Mouse (Mus musculus): ENCODE data around the gene Soat1. TPM values are rescaled to one million over a fixed set of nuclear protein-coding genes. Genes with fewer than 3 reads are reported as not detected.

Soat1 gene
- polyA plus RNA-seq, 1 experiment from 2014 or later: 25.7 TPM

DNA sequence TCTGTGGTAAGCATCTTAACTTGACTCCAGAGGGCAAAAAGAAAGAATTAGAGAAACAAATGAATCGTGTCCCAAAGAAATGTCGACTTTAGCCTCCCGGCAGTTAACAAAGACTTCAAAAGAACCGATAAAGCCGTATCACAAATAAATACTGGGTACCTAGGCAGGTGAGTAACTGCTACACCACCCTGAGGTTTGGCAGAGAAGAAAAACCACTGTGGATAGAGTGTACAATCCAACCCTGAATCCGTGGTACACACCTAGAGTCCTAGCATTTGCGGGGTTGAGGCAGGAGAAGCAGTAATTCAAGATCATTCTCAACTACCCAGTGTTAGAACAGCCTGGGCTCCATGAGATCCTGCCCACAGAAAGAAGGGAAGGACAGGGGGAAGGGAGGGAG, 2.2 kb downstream of the Soat1 start:
- Histone ChIP-seq H3K9ac (ENCODE audit: low read depth, low read length) (no peak overlapping the region), H3K9me3 (ENCODE audit: control insufficient read depth, low read length) (no peaks in the 10 kb centered on the region; the same call in 1 of the 2 replicates), H3K4me2 (replicated peaks; ENCODE audit: low read depth, low read length) (no peak overlapping the region), H3K27me3 (ENCODE audit: control insufficient read depth, insufficient read depth, low read length) (no peaks in the 10 kb centered on the region), H3K4me3 (ENCODE audit: low read depth, low read length) (no peak overlapping the region), H3K36me3 (ENCODE audit: control insufficient read depth, insufficient read depth, low read length) (no peaks in the 10 kb centered on the region), H3K4me1 (replicated peaks; ENCODE audit: control insufficient read depth, insufficient read depth, low read length) (no peaks in the 10 kb centered on the region; the same call in 1 of the 2 replicates), H3K27ac (ENCODE audit: low read depth, low read length) (no peak overlapping the region)
- DNase-seq (ENCODE audit: low spot score) (no peak), ATAC-seq (ENCODE audit: low FRiP score) (no peak)
- 91% methylated on average over 7 of the region's 7 CpGs for WGBS

DNA sequence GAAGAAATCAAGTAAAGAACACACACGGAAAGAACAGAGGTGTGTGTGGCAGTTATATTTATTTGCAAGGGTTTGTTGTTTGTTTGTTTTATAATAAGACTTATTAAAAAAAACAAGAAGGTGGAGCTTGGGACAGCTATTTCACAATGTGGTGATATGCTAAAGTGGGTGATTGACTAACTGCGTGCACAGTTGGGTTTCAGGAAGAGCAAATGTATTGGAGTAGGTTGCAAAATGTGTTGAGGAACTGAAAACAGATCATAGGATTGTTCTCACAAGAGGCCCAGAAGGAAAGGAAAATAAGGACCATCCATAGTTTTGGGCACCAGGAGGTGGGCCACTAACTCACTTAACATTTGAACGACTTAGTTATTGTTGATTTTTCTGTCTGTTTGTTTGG, 3.1 kb downstream of the Soat1 start:
- Histone ChIP-seq H3K36me3 (ENCODE audit: control insufficient read depth, insufficient read depth, low read length) (peaks cover 5% of the 10 kb centered on the region; the same call in 1 of the 2 replicates), H3K27me3 (ENCODE audit: control insufficient read depth, insufficient read depth, low read length) (no peaks in the 10 kb centered on the region), H3K27ac (ENCODE audit: low read depth, low read length) (no peak overlapping the region), H3K9ac (ENCODE audit: low read depth, low read length) (no peak overlapping the region), H3K4me3 (ENCODE audit: low read depth, low read length) (no peak overlapping the region), H3K4me2 (replicated peaks; ENCODE audit: low read depth, low read length) (no peak overlapping the region), H3K9me3 (ENCODE audit: control insufficient read depth, low read length) (no peaks in the 10 kb centered on the region; the same call in 1 of the 2 replicates), H3K4me1 (replicated peaks; ENCODE audit: control insufficient read depth, insufficient read depth, low read length) (no peaks in the 10 kb centered on the region; the same call in 1 of the 2 replicates)
- 91% methylated on average over 3 of the region's 3 CpGs for WGBS
- ATAC-seq (ENCODE audit: low FRiP score) (no peak), DNase-seq (ENCODE audit: low spot score) (no peak)

DNA sequence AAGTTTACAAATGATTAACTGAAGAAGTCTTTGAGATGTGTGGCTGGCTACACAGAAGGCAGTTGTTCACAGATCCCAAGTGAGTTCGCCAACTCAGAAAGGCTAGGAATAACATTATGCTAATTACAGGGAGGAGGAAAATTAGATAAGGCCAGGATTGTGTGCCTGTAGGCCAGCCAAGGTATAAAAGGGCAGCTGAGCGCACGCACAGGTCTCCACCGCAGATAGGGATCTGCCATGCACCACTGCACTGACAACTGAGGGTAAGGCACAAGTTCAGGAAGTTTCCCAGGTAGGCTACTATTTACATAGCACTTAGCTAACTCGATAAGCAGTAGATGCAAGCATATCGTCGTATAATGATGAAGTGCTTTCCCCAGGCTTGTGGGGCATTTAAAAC, 3.6 kb downstream of the Soat1 start:
- DNase-seq (ENCODE audit: low spot score) (no peak), ATAC-seq (ENCODE audit: low FRiP score) (no peak)
- no peak overlapping the region for H3K9ac ChIP-seq (ENCODE audit: low read depth, low read length)
- H3K27ac ChIP-seq (ENCODE audit: low read depth, low read length): no peak overlapping the region
- no peaks in the 10 kb centered on the region; the same call in 1 of the 2 replicates for H3K9me3 ChIP-seq (ENCODE audit: control insufficient read depth, low read length)
- no peaks in the 10 kb centered on the region; the same call in 1 of the 2 replicates for H3K4me1 ChIP-seq (replicated peaks; ENCODE audit: control insufficient read depth, insufficient read depth, low read length)
- no peak overlapping the region for H3K4me2 ChIP-seq (replicated peaks; ENCODE audit: low read depth, low read length)
- no peak overlapping the region for H3K4me3 ChIP-seq (ENCODE audit: low read depth, low read length)
- H3K36me3 ChIP-seq (ENCODE audit: control insufficient read depth, insufficient read depth, low read length): peaks cover 5% of the 10 kb centered on the region; the same call in 1 of the 2 replicates
- 76% methylated on average over 7 of the region's 7 CpGs for WGBS
- no peaks in the 10 kb centered on the region for H3K27me3 ChIP-seq (ENCODE audit: control insufficient read depth, insufficient read depth, low read length)

- no peak overlapping the region for H3K4me3 ChIP-seq (ENCODE audit: low read depth, low read length)
- no peaks in the 10 kb centered on the region; the same call in 1 of the 2 replicates for H3K9me3 ChIP-seq (ENCODE audit: control insufficient read depth, low read length)
- ATAC-seq (ENCODE audit: low FRiP score) (no peak), DNase-seq (ENCODE audit: low spot score) (no peak)
- H3K27ac ChIP-seq (ENCODE audit: low read depth, low read length): no peak overlapping the region
- H3K9ac ChIP-seq (ENCODE audit: low read depth, low read length): no peak overlapping the region
- no peaks in the 10 kb centered on the region; the same call in 1 of the 2 replicates for H3K4me1 ChIP-seq (replicated peaks; ENCODE audit: control insufficient read depth, insufficient read depth, low read length)
- no peaks in the 10 kb centered on the region for H3K27me3 ChIP-seq (ENCODE audit: control insufficient read depth, insufficient read depth, low read length)
- H3K36me3 ChIP-seq (ENCODE audit: control insufficient read depth, insufficient read depth, low read length): peaks cover 5% of the 10 kb centered on the region; the same call in 1 of the 2 replicates
- 79% methylated on average over 3 of the region's 3 CpGs for WGBS
- H3K4me2 ChIP-seq (replicated peaks; ENCODE audit: low read depth, low read length): no peak overlapping the region
Observed at GRCm38 (mm10) chr1:156468576-156468975, 5.6 kb downstream of the Soat1 start.

DNA sequence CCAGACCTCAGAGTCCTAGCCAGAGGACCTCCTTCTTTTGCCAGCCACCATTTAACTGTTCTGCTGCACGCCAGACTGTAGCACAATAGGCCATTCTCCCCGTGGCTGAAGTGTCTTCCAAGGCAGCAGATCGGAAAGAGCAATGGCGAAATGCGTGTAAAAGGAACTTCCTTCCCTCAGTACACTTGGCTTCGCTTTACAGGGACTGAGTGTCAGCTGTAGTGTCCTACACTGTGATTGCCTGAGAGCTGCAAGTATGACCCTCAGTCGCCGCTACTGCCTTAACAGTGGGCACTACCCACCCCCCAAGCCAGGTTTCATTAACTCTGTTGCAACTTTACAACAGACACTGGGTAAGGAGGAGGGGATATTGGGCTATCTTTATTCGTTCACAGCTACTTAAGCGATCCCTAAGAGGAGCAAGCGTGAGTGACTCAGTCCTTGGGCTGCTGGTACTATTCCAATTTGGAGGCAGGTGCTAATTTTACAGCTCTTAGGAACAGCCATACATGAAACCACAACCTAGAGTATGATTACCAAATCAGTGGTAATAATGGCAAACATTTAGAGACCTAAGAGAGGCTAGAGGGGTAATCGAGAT, 6.4 kb downstream of the Soat1 start:
- Histone ChIP-seq H3K4me2 (replicated peaks; ENCODE audit: low read depth, low read length) (no peak overlapping the region), H3K27ac (ENCODE audit: low read depth, low read length) (no peak overlapping the region), H3K4me1 (replicated peaks; ENCODE audit: control insufficient read depth, insufficient read depth, low read length) (no peaks in the 10 kb centered on the region; the same call in 1 of the 2 replicates), H3K27me3 (ENCODE audit: control insufficient read depth, insufficient read depth, low read length) (no peaks in the 10 kb centered on the region), H3K9ac (ENCODE audit: low read depth, low read length) (no peak overlapping the region), H3K4me3 (ENCODE audit: low read depth, low read length) (no peak overlapping the region), H3K36me3 (ENCODE audit: control insufficient read depth, insufficient read depth, low read length) (peaks cover 5% of the 10 kb centered on the region; the same call in 1 of the 2 replicates), H3K9me3 (ENCODE audit: control insufficient read depth, low read length) (no peaks in the 10 kb centered on the region; the same call in 1 of the 2 replicates)
- WGBS: 88% methylated on average over 12 of the region's 12 CpGs
- ATAC-seq (ENCODE audit: low FRiP score): no peak
- no peak for DNase-seq (ENCODE audit: low spot score)

DNA sequence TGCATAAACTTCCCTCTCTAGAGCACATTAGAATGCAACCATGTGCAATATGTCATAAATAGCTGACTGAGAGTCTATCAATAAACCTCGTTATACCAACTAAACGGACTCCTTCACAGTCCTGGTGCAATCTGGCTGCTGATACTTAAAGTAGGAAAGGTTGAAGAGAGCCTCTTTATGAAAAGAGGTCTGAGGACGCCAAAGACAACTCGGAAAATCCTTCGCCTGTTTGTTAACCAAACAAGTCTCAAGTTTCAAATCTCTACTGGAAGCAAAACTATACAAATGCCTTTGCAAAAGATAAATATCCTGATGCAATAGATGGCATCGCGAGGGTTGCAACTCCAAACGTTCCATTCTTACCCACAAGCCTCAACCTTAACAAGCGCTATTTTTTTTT, 9.2 kb downstream of the Soat1 start:
- ATAC-seq (ENCODE audit: low FRiP score) (no peak), DNase-seq (ENCODE audit: low spot score) (no peak)
- Histone ChIP-seq H3K9me3 (ENCODE audit: control insufficient read depth, low read length) (no peaks in the 10 kb centered on the region; the same call in 1 of the 2 replicates), H3K27me3 (ENCODE audit: control insufficient read depth, insufficient read depth, low read length) (no peaks in the 10 kb centered on the region), H3K4me3 (ENCODE audit: low read depth, low read length) (no peak overlapping the region), H3K4me1 (replicated peaks; ENCODE audit: control insufficient read depth, insufficient read depth, low read length) (no peaks in the 10 kb centered on the region; the same call in 1 of the 2 replicates), H3K27ac (ENCODE audit: low read depth, low read length) (no peak overlapping the region), H3K4me2 (replicated peaks; ENCODE audit: low read depth, low read length) (no peak overlapping the region), H3K36me3 (ENCODE audit: control insufficient read depth, insufficient read depth, low read length) (peaks cover 5% of the 10 kb centered on the region; the same call in 1 of the 2 replicates), H3K9ac (ENCODE audit: low read depth, low read length) (no peak overlapping the region)
- WGBS: 94% methylated on average over 9 of the region's 9 CpGs

GRCm38 (mm10) chr1:156463981-156464853, 9.9 kb downstream of the Soat1 start:
- H3K27me3 ChIP-seq (ENCODE audit: control insufficient read depth, insufficient read depth, low read length): no peaks in the 10 kb centered on the region
- H3K4me3 ChIP-seq (ENCODE audit: low read depth, low read length): no peak overlapping the region
- no peak overlapping the region for H3K4me2 ChIP-seq (replicated peaks; ENCODE audit: low read depth, low read length)
- WGBS: 93% methylated on average over 8 of the region's 8 CpGs
- no peak overlapping the region for H3K27ac ChIP-seq (ENCODE audit: low read depth, low read length)
- H3K9me3 ChIP-seq (ENCODE audit: control insufficient read depth, low read length): no peaks in the 10 kb centered on the region; the same call in 1 of the 2 replicates
- H3K36me3 ChIP-seq (ENCODE audit: control insufficient read depth, insufficient read depth, low read length): peaks cover 5% of the 10 kb centered on the region; the same call in 1 of the 2 replicates
- DNase-seq (ENCODE audit: low spot score) (no peak), ATAC-seq (ENCODE audit: low FRiP score) (no peak)
- H3K4me1 ChIP-seq (replicated peaks; ENCODE audit: control insufficient read depth, insufficient read depth, low read length): no peaks in the 10 kb centered on the region; the same call in 1 of the 2 replicates
- H3K9ac ChIP-seq (ENCODE audit: low read depth, low read length): no peak overlapping the region

GRCm38 (mm10) chr1:156462273-156462991, 11.7 kb downstream of the Soat1 start:
- no peaks in the 10 kb centered on the region for H3K9me3 ChIP-seq (ENCODE audit: control insufficient read depth, low read length)
- no peak overlapping the region for H3K9ac ChIP-seq (ENCODE audit: low read depth, low read length)
- no peaks in the 10 kb centered on the region for H3K27me3 ChIP-seq (ENCODE audit: control insufficient read depth, insufficient read depth, low read length)
- DNase-seq (ENCODE audit: low spot score) (no peak), ATAC-seq (ENCODE audit: low FRiP score) (no peak)
- no peaks in the 10 kb centered on the region for H3K4me1 ChIP-seq (replicated peaks; ENCODE audit: control insufficient read depth, insufficient read depth, low read length)
- no peak overlapping the region for H3K27ac ChIP-seq (ENCODE audit: low read depth, low read length)
- 86% methylated on average over 12 of the region's 12 CpGs for WGBS
- H3K4me3 ChIP-seq (ENCODE audit: low read depth, low read length): no peak overlapping the region
- no peak overlapping the region for H3K4me2 ChIP-seq (replicated peaks; ENCODE audit: low read depth, low read length)
- peaks cover 5% of the 10 kb centered on the region; the same call in 1 of the 2 replicates for H3K36me3 ChIP-seq (ENCODE audit: control insufficient read depth, insufficient read depth, low read length)
